Mouse (Mus musculus): ENCODE data around the gene Kmt2a. TPM values are rescaled to one million over a fixed set of nuclear protein-coding genes. Genes with fewer than 3 reads are reported as not detected.

Kmt2a gene
- total RNA-seq, 2 experiments from 2014 or later, result 26.1 to 29.7 TPM

- peak; percentile 74 to 78 for DNase-seq
- intact Hi-C loops (cut with DNase I), result loop anchor here (1.0 to 2.0 kb wide), 4 partner anchors 15 to 83 kb away; partner anchors contain the start of gene Ube4a
Observed at GRCm38 (mm10) chr9:44881941-44882435, 892 bp upstream of the Kmt2a start.

- no peak for DNase-seq
- intact Hi-C loops (cut with DNase I), result loop anchor here (2.0 kb wide), 3 partner anchors 14 to 44 kb away; no protein-coding TSS in a partner anchor
Observed at GRCm38 (mm10) chr9:44880309-44881081, 601 bp downstream of the Kmt2a start.

GRCm38 (mm10) chr9:44879694-44880271, 1.3 kb downstream of the Kmt2a start:
- intact Hi-C loops (cut with DNase I), result loop anchor here (2.0 kb wide), 3 partner anchors 13 to 43 kb away; no protein-coding TSS in a partner anchor
- DNase-seq, result peak in 1 of 2 experiments; percentile 22

- no peak for DNase-seq
- intact Hi-C loops (cut with DNase I), result no loop called here
Observed at GRCm38 (mm10) chr9:44878776-44879500, 2.2 kb downstream of the Kmt2a start.

GRCm38 (mm10) chr9:44877686-44878085, 3.4 kb downstream of the Kmt2a start:
- DNase-seq, result no peak
- intact Hi-C loops (cut with DNase I), result no loop called here

- intact Hi-C loops (cut with DNase I), result no loop called here
- peak; percentile 21 to 29 for DNase-seq
Observed at GRCm38 (mm10) chr9:44875476-44875875, 5.6 kb downstream of the Kmt2a start.

GRCm38 (mm10) chr9:44874198-44874597, 6.9 kb downstream of the Kmt2a start:
- DNase-seq, result no peak
- intact Hi-C loops (cut with DNase I), result no loop called here

GRCm38 (mm10) chr9:44873665-44874064, 7.4 kb downstream of the Kmt2a start:
- intact Hi-C loops (cut with DNase I), result no loop called here
- DNase-seq, result no peak

GRCm38 (mm10) chr9:44868336-44869094, 12.6 kb downstream of the Kmt2a start:
- DNase-seq, result no peak
- intact Hi-C loops (cut with DNase I), result no loop called here

- no peak for DNase-seq
- intact Hi-C loops (cut with DNase I), result loop anchor here (2.0 kb wide), 1 partner anchor 13 kb away; the partner anchor contains the start of gene Kmt2a
Observed at GRCm38 (mm10) chr9:44867664-44868063, 13.4 kb downstream of the Kmt2a start.

- intact Hi-C loops (cut with DNase I), result loop anchor here (2.0 kb wide), 1 partner anchor 14 kb away; the partner anchor contains the start of gene Kmt2a
- no peak for DNase-seq
Observed at GRCm38 (mm10) chr9:44866501-44867240, 14.4 kb downstream of the Kmt2a start.

- DNase-seq, result no peak
- intact Hi-C loops (cut with DNase I), result no loop called here
Observed at GRCm38 (mm10) chr9:44861121-44861520, 20.0 kb downstream of the Kmt2a start.

- intact Hi-C loops (cut with DNase I), result no loop called here
- no peak for DNase-seq
Observed at GRCm38 (mm10) chr9:44858657-44859056, 22.4 kb downstream of the Kmt2a start.

- intact Hi-C loops (cut with DNase I), result no loop called here
- DNase-seq, result no peak
Observed at GRCm38 (mm10) chr9:44857405-44857992, 23.6 kb downstream of the Kmt2a start.

- DNase-seq, result no peak
- intact Hi-C loops (cut with DNase I), result no loop called here
Observed at GRCm38 (mm10) chr9:44855153-44855552, 25.9 kb downstream of the Kmt2a start.

GRCm38 (mm10) chr9:44847446-44847845, 33.6 kb downstream of the Kmt2a start:
- DNase-seq, result peak; percentile 21 to 25
- intact Hi-C loops (cut with DNase I), result no loop called here

GRCm38 (mm10) chr9:44841241-44841640, 39.9 kb downstream of the Kmt2a start:
- intact Hi-C loops (cut with DNase I), result loop anchor here (2.0 kb wide), 1 partner anchor 70 kb away; no protein-coding TSS in a partner anchor
- DNase-seq, result peak; percentile 28

GRCm38 (mm10) chr9:44836439-44836838, 44.7 kb downstream of the Kmt2a start:
- peak; percentile 79 to 80 for DNase-seq
- intact Hi-C loops (cut with DNase I), result loop anchor here (2.0 kb wide), 2 partner anchors 44 to 130 kb away; partner anchors contain the start of gene Kmt2a

GRCm38 (mm10) chr9:44832356-44832755, 48.7 kb downstream of the Kmt2a start:
- intact Hi-C loops (cut with DNase I), result no loop called here
- DNase-seq, result peak in 1 of 2 experiments; percentile 36
